Mouse (Mus musculus) embryonic facial prominence, embryonic 13.5 days (tissue): ENCODE measurements at regions not wholly inside any gene's neighbourhood (a gene's known extent, or its start where the extent isn't known, plus 50 kb on each side); places are given as distances from the start of the nearest gene placed in this dataset.

Source experiments
- ATAC-seq: fragments of 200-750 bp; cut with Nextera tagmentation; 2 replicates; pipeline ENCODE4 v1.8.0; 2017; ENCODE audit warnings: low read depth; ENCODE audit not compliant: insufficient number of reproducible peaks, insufficient read depth, low FRiP score, low TSS enrichment
- H3K27ac ChIP-seq: fragments of 300-500 bp; sonication (generic); 2 replicates; pipeline ENCODE4 v1.5.1; 2015; ENCODE audit warnings: moderate library complexity, mild to moderate bottlenecking, inconsistent platforms
- H3K27me3 ChIP-seq: fragments of 300-500 bp; sonication (generic); 2 replicates; pipeline ENCODE4 v1.6.1; 2015; ENCODE audit warnings: mild to moderate bottlenecking, inconsistent platforms
- H3K36me3 ChIP-seq: fragments of 300-500 bp; sonication (generic); 2 replicates; pipeline ENCODE4 v1.6.1; 2015; ENCODE audit warnings: mild to moderate bottlenecking, inconsistent platforms
- H3K4me1 ChIP-seq: fragments of 300-500 bp; sonication (generic); 2 replicates; pipeline ENCODE4 v1.6.1; 2015; ENCODE audit warnings: inconsistent platforms
- H3K4me2 ChIP-seq: fragments of 300-500 bp; sonication (generic); 2 replicates; pipeline ENCODE4 v1.6.1; 2015; ENCODE audit warnings: moderate library complexity, mild to moderate bottlenecking, inconsistent platforms
- H3K4me3 ChIP-seq: fragments of 300-500 bp; sonication (generic); 2 replicates; pipeline ENCODE4 v1.5.1; 2015; ENCODE audit warnings: mild to moderate bottlenecking, inconsistent platforms
- H3K9ac ChIP-seq: fragments of 300-500 bp; sonication (generic); 2 replicates; pipeline ENCODE4 v1.6.1; 2015; ENCODE audit warnings: mild to moderate bottlenecking, inconsistent platforms
- H3K9me3 ChIP-seq: fragments of 300-500 bp; sonication (generic); 2 replicates; pipeline ENCODE4 v1.6.1; 2016; ENCODE audit warnings: inconsistent platforms
- WGBS: fragments of 180-500 bp; shearing (Covaris S2); methylation state at CpG from one replicate; pipeline ENCODE4 v1.1.7; 2015; ENCODE audit warnings: mixed read lengths; 5-methylcytosine and 5-hydroxymethylcytosine counted together

GRCm38 (mm10) chr19:60148313-60148965 lies 78.1 kb downstream of the Fam204a start:
- peak overlapping the region; percentile 36 for H3K4me2 ChIP-seq

GRCm38 (mm10) chr19:60146451-60147190 lies 79.9 kb downstream of the Fam204a start:
- Histone ChIP-seq H3K9me3 (no peaks in the 10 kb centered on the region), H3K36me3 (no peaks in the 10 kb centered on the region), H3K27me3 (peaks cover 74% of the 10 kb centered on the region), H3K4me3 (peak overlapping the region; percentile 27), H3K4me1 (peaks cover 40% of the 10 kb centered on the region), H3K4me2 (peak overlapping the region; percentile 48), H3K9ac (no peak overlapping the region), H3K27ac (peak overlapping the region; percentile 44; the same call in 1 of the 2 replicates)
- no peak for ATAC-seq
- WGBS: 26% methylated on average over 10 of the region's 10 CpGs

More at GRCm38 (mm10) chr19:60148313-60148965, 78.1 kb downstream of the Fam204a start:
- no peaks in the 10 kb centered on the region for H3K9me3 ChIP-seq
- H3K27me3 ChIP-seq: peaks cover 70% of the 10 kb centered on the region
- no peak overlapping the region for H3K9ac ChIP-seq
- H3K4me3 ChIP-seq: no peak overlapping the region
- H3K36me3 ChIP-seq: no peaks in the 10 kb centered on the region
- peaks cover 27% of the 10 kb centered on the region for H3K4me1 ChIP-seq
- H3K27ac ChIP-seq: no peak overlapping the region
- ATAC-seq: no peak; the same call in 1 of the 2 replicates
- WGBS: 21% methylated on average over 8 of the region's 8 CpGs

- H3K9ac ChIP-seq: peak overlapping the region; percentile 66; the same call in 1 of the 2 replicates
- peak overlapping the region; percentile 55 for H3K4me2 ChIP-seq
- 72% methylated on average over 5 of the region's 5 CpGs for WGBS
- H3K4me1 ChIP-seq: peaks cover 40% of the 10 kb centered on the region
- H3K4me3 ChIP-seq: peak overlapping the region; percentile 43
- H3K27me3 ChIP-seq: peaks cover 73% of the 10 kb centered on the region
- no peaks in the 10 kb centered on the region for H3K9me3 ChIP-seq
- H3K36me3 ChIP-seq: no peaks in the 10 kb centered on the region
- H3K27ac ChIP-seq: no peak overlapping the region
- no peak for ATAC-seq
Observed at GRCm38 (mm10) chr19:60145242-60145641, 81.3 kb downstream of the Fam204a start.

- 6% methylated on average over 20 of the region's 20 CpGs for WGBS
- Histone ChIP-seq H3K4me2 (peak overlapping the region; percentile 55), H3K4me1 (peaks cover 38% of the 10 kb centered on the region), H3K9ac (peak overlapping the region; percentile 66), H3K36me3 (no peaks in the 10 kb centered on the region), H3K27ac (no peak overlapping the region), H3K9me3 (no peaks in the 10 kb centered on the region), H3K27me3 (peaks cover 67% of the 10 kb centered on the region), H3K4me3 (peak overlapping the region; percentile 43)
- 0 out of 2 replicates have a peak, but pooled peaks have one; percentile 43 for ATAC-seq
Observed at GRCm38 (mm10) chr19:60144336-60144989, 82.0 kb downstream of the Fam204a start.

- WGBS: 74% methylated on average over 2 of the region's 2 CpGs
- Histone ChIP-seq H3K4me3 (no peak overlapping the region), H3K4me1 (peaks cover 17% of the 10 kb centered on the region), H3K4me2 (no peak overlapping the region), H3K9me3 (no peaks in the 10 kb centered on the region), H3K9ac (no peak overlapping the region), H3K36me3 (no peaks in the 10 kb centered on the region), H3K27me3 (peaks cover 19% of the 10 kb centered on the region), H3K27ac (no peak overlapping the region)
- ATAC-seq: no peak
Observed at GRCm38 (mm10) chr19:60138881-60139280, 87.6 kb downstream of the Fam204a start.

- H3K27me3 ChIP-seq: peaks cover 5% of the 10 kb centered on the region; the same call in 1 of the 2 replicates
- ATAC-seq: no peak
Observed at GRCm38 (mm10) chr19:60136491-60136890, 90.0 kb downstream of the Fam204a start.

GRCm38 (mm10) chr19:60134447-60135328 lies 91.8 kb downstream of the Fam204a start:
- H3K4me1 ChIP-seq: no peaks in the 10 kb centered on the region
- 74% methylated on average over 4 of the region's 4 CpGs for WGBS
- no peaks in the 10 kb centered on the region for H3K36me3 ChIP-seq
- no peak overlapping the region for H3K9ac ChIP-seq
- H3K27ac ChIP-seq: no peak overlapping the region
- no peak overlapping the region for H3K4me3 ChIP-seq
- no peak overlapping the region for H3K4me2 ChIP-seq
- no peaks in the 10 kb centered on the region for H3K9me3 ChIP-seq
- H3K27me3 ChIP-seq: no peaks in the 10 kb centered on the region
- no peak for ATAC-seq

More at GRCm38 (mm10) chr19:60136491-60136890, 90.0 kb downstream of the Fam204a start:
- H3K9me3 ChIP-seq: no peaks in the 10 kb centered on the region
- H3K36me3 ChIP-seq: no peaks in the 10 kb centered on the region
- WGBS: 81% methylated on average over 1 of the region's 1 CpGs
- no peak overlapping the region for H3K4me2 ChIP-seq
- no peak overlapping the region for H3K4me3 ChIP-seq
- no peak overlapping the region for H3K9ac ChIP-seq
- no peak overlapping the region for H3K27ac ChIP-seq
- H3K4me1 ChIP-seq: 0 out of 2 replicates have a peak, but pooled peaks cover under 1% of the 10 kb centered on the region

GRCm38 (mm10) chr19:60129635-60130034 lies 96.9 kb downstream of the Fam204a start:
- ATAC-seq: no peak
- no peaks in the 10 kb centered on the region for H3K4me1 ChIP-seq
- H3K27ac ChIP-seq: no peak overlapping the region
- no peaks in the 10 kb centered on the region for H3K36me3 ChIP-seq
- no peak overlapping the region for H3K9ac ChIP-seq
- no peaks in the 10 kb centered on the region for H3K27me3 ChIP-seq
- no peak overlapping the region for H3K4me3 ChIP-seq
- no peak overlapping the region for H3K4me2 ChIP-seq
- H3K9me3 ChIP-seq: no peaks in the 10 kb centered on the region
- WGBS: 93% methylated on average over 2 of the region's 2 CpGs

GRCm38 (mm10) chr19:60124638-60125037 lies 101.9 kb downstream of the Fam204a start:
- H3K36me3 ChIP-seq: no peaks in the 10 kb centered on the region
- H3K9ac ChIP-seq: no peak overlapping the region
- H3K27me3 ChIP-seq: no peaks in the 10 kb centered on the region
- no peak overlapping the region for H3K4me3 ChIP-seq
- no peak overlapping the region for H3K4me2 ChIP-seq
- no peak for ATAC-seq
- no peaks in the 10 kb centered on the region for H3K9me3 ChIP-seq
- peaks cover 13% of the 10 kb centered on the region for H3K4me1 ChIP-seq
- no peak overlapping the region for H3K27ac ChIP-seq
- 90% methylated on average over 2 of the region's 2 CpGs for WGBS

- no peak overlapping the region for H3K4me3 ChIP-seq
- H3K27me3 ChIP-seq: no peaks in the 10 kb centered on the region; the same call in 1 of the 2 replicates
- no peak overlapping the region for H3K4me2 ChIP-seq
- H3K4me1 ChIP-seq: peaks cover 24% of the 10 kb centered on the region
- no peak overlapping the region for H3K27ac ChIP-seq
- H3K9ac ChIP-seq: no peak overlapping the region
- 58% methylated on average over 5 of the region's 5 CpGs for WGBS
- ATAC-seq: no peak
- no peaks in the 10 kb centered on the region for H3K9me3 ChIP-seq
- no peaks in the 10 kb centered on the region for H3K36me3 ChIP-seq
Observed at GRCm38 (mm10) chr19:60120917-60121316, 105.6 kb downstream of the Fam204a start.

- WGBS: 4% methylated on average over 1 of the region's 1 CpGs
- peak overlapping the region; percentile 55 for H3K27ac ChIP-seq
- no peaks in the 10 kb centered on the region for H3K9me3 ChIP-seq
- H3K4me1 ChIP-seq: peaks cover 24% of the 10 kb centered on the region
- ATAC-seq: no peak
- H3K4me2 ChIP-seq: no peak overlapping the region
- H3K36me3 ChIP-seq: no peaks in the 10 kb centered on the region
- H3K27me3 ChIP-seq: no peaks in the 10 kb centered on the region; the same call in 1 of the 2 replicates
- no peak overlapping the region for H3K9ac ChIP-seq
- H3K4me3 ChIP-seq: no peak overlapping the region
Observed at GRCm38 (mm10) chr19:60119051-60119450, 107.5 kb downstream of the Fam204a start.
